Mouse (Mus musculus) left cerebral cortex, adult 8-10 months (tissue): Measurements from ENCODE around the gene Whrn. TPM values are rescaled to one million over a fixed set of nuclear protein-coding genes. Genes with fewer than 3 reads are reported as not detected.

ENCODE experiments used
- DNase-seq, 2 experiments: peaks; one replicate each; pipeline ENCODE4 v3.0.0; 2022; ENCODE audit warnings: low spot score in 2 of 2
- total RNA-seq, 4 experiments: library from RNA; stranded (reverse); gene quantifications; 2 replicates each; pipeline ENCODE4 v1.2.4; 2022

The Whrn gene
- total RNA-seq, result 10 to 100 TPM; 35.8 to 45.1 (median 41.0) TPM

DNA sequence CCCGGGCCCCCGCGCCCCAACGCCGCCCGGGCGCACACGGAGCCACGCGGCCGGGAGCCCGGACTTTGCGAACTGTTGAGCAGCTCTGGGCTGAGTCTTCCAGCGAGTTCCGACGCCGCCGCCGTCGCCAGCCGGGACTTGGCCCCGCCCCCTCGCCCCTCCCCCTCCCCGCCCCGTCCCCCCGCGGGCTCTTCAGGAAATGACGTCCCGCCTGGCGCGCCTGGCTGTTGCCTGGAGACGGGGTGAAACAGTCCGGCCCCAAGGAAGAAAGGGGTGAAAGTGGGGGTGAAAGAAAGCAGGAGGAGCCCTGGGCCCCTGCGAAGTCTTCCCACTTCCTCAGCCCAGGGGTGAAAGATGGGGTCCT lies at the start of gene Whrn:
TSS of gene Whrn (minus strand) at position 77 of the 364 bp plus-strand sequence.
- peak in 1 of 2 experiments; percentile 32 for DNase-seq

DNA sequence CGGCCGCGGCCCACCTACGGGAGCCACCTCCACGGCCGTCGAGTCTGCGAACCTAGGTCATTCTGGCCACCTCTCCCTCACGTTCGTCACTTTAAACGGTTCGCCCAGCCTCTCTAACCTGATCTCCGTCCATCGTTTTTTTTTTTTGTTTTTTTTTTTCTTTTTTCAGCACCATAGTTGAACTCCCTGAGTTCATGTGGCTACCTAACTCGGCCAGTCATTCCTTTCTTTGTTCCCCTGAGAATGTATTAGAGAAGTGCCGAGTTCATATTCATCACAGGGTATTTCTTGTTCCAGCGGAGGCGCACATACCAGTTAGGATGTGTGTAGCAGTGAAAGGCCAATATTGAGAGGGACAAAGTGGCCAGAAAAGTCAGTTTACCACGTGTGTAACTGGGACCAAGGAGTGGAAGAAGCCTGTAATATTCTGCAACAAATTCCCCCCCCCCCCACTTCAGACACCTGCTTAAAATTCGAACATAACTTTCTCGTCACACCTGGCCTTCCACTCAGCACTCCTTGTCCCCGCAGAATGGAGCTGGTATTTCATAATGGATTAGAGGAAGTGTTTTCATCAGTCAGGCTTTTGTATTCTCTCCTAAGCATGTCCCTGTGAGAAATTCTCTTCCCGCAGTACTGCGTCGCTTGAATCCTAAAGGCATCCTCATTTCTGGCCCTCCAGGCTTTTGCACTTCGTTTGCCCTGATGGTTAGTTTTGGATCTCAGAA lies 49.6 kb upstream of the Whrn start:
- no peak for DNase-seq

DNA sequence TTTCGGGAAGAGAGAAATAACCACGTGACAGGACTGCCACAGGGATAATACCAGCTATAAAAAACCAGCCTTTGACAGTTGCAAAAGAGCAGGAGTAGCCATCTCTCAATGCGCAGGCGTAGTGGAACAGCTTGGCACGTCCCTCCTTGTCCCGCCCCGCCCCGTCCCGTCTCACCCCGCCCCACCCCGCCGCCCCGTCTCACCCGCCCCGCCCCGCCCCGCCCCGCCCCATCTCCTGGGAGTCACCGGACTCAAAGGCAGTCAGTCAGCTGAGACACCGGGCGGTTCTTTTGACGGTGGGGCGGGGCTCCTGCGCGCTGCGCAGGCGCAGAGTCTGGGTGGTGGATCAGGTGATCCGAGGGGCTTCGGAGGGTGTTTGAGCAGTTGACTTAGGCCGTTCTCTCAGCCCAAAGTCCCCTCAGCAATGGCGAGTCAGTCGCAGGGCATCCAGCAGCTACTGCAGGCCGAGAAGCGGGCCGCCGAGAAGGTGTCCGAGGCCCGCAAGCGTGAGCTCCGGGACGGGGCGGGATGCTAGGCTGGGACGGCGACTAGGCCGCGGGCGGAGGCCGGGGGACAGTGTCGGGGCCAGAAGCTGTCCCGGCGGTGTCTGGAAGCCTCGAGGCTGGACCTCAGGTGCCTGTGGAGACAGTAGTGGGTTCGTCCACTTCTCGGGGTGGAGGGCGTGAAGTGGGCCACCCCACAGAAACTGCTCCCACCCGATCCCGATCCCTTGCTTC lies 48.9 kb upstream of the Whrn start, which contains the start of gene Atp6v1g1:
TSS of gene Atp6v1g1 (plus strand) at position 279 of the 737 bp plus-strand sequence.
- DNase-seq, result peak; percentile 87 to 95

DNA sequence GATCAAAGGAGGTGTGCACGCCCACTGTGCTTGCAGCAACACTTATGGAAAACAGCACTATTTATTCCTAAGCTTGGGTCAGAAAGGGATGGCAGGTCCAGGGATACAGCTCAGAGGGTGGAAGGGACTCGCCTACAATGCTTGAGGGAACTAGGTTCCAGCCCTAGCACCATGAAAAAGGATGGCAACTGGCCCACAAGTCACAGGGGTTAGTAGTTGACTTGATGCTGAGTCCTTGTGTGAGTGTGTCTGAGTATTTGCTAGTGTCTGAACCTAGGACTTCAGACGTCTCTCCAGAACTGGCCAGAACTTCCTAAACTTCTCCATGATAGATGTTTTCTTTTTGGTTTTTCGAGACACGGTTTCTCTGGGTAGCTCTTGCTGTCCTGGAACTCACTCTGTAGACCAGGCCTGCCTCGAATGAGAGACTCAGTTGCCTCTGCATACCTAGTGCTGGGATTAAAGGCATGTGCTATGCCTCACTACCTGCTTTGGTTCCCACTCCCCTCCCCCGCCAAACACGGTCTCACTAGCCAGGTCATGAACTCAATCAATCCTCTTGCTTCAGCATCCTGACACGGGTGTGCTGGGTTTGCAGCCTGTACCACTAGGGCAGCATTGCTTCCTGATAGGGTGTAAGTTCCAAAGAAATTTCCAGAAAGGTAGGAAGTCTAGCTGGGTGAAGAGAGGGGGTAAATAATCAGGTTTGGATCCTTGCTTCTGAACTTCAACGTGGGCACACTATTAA lies 48.1 kb upstream of the Whrn start:
- peak in 1 of 2 experiments; percentile 55 for DNase-seq

DNA sequence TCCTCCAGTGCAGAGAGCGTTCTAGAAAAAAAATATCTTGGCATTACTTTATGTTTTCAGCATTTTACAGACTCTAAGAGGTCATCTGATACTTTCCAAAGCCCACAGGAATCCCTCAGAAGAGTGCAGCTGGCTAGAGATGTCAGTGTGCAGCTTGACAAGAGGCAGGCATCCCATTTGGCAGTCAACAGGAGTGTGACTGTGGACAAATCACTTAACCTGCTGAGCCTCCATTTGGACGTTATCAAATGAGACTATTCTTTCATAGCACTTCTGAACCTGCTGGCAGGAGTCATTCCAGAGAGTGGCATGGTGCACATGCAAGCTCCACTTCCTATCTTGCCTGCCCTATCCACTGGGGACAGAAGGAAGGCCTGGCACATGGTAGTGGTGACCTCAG lies 46.4 kb upstream of the Whrn start:
- DNase-seq, result no peak

DNA sequence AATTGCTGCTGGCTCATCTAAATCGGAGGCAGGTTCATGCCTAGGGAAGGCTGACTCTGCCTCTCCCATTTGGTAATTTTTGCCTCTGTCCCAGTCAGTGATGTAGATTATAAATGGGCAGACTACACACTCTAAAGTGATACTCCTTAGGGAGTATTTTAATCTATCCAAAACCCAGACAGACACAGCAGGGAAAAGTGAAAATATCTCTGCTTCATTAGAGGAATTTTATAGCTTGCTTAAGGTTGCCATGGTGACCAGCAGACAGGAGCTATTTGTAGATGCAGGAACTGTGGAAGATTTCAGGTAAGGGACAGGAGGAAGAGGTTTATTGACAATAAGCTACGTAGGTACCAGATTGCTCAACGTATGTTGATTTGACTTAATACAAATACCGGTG lies 41.8 kb upstream of the Whrn start:
- DNase-seq, result no peak

DNA sequence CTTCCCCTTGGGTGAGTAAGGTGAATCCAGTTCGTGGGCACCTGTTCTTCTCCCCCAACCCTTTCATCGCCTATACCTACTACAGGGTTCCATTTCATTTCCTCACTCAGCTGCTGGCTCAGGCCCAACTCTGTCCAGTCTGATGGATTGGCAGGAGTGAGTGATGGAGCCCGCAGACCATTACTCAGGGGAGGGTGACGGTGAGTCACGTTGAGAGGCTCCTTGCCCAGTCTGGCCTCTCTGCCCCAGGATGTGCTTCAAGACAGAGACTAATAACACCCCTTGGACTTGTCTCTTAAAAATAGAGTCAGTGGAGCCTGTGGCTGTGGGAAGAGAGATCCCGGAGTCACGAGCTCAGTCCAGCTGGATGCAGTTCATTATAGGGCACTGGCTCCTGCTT lies 34.6 kb upstream of the Whrn start:
- no peak for DNase-seq

DNA sequence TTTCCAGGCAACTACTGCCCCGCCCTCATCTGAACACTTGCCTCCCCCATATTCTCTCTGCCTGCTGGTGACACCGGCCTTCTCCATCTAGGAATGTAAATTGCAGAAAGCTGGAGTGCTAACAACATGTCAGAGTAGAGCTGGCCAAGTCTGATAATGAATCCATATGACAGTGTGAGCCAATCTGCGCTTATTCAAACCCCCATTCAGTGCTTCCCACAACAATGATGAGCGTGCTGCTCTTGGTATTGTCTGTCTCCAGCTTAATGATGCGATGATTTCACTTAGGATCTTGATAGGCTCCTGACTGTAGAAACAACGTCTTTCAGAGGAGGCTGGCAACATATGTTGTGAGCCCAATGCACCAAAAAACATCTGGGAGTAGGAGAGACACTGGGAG lies 33.2 kb upstream of the Whrn start:
- DNase-seq, result peak in 1 of 2 experiments; percentile 68

DNA sequence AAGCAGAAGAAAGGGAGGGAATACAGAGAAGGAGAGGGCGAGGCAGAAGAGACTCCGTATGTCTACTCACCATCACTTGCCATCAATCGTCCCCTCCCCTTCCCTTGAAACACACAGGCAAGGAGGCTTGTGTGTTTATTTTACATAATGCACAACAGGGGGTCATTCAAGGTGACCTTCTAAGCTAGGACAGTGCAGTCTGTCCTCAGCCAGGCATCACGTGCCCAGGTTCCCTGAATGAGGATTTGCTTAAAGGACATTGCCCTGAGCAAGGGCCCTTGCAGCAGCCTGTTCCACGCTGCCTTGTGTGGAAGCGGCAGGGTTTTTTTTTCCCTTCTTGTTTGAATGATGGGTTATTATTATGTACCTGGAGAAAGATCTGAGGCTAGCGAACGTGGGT lies 29.7 kb upstream of the Whrn start:
- DNase-seq, result no peak

DNA sequence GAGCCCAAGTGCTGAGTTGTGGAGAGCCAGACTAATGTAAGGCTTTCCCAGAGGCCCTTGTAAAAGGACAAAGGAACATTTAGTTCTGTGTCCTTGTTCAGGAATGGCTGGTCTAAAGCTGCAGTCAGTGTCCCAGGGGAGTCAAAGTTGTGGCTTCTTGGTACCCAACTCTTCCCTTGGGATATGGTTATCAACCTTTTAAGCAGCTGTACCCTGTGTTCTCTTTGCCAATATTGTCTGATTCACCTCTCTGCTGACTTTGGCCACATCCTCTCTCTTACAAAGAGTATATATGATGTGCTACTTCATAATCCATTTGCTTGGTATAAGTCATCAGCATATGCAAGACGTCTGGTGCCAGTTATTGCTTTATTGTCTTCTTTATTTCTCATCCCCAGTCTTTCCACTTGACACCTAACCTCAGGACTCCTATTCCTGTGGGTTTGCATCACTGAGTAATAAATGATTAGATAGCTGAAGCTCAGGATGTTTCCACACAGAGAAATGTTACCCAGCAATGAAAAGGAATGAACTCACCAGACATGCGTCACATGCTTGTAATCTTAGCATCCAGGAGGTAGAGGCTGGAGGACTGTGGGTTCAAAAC lies 26.1 kb upstream of the Whrn start:
- no peak for DNase-seq

DNA sequence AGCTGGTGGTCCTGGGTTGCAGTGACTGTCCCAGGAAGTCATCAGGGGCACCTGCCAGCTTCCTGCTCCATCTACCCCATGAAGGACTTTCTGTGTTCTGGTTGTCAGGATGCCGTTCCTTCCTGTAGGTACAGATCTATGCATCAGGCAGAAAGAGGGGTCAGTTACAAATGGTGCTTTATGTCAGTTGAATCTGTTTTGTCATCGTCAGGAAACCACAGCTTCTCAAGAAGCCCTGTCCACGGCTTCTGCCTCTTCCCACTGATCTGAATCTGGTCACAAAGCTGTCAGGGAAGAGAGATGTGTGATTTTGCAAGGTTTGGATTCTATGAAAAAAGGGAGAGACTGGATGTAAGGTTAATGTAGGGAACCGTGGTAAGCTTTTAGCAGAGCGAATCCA lies 19.2 kb upstream of the Whrn start:
- DNase-seq, result no peak

DNA sequence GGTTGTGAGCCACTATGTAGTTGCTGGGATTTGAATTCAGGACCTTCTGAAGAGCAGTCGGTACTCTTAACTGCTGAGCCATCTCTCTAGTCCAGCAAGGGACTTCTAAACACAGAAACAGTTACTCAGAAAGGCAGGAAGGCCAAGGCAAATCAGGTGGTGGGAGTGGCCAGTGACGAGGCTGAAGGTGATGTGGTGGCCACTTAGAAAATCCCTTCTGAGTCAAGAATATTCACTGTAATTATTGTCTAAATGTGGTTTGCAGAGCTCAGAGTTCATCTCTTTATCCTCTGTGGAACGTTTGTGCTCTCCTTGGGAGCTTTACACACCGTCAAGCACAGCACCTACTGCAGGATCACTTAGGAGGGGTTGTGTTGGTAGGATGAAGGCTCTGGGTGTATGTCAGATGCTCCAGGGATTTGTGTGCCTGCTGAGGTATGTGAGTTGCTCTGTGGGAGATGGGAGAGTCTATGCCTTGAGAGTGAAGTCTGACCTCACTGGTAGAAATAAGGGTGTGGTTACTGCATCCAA lies 18.7 kb upstream of the Whrn start:
- no peak for DNase-seq

DNA sequence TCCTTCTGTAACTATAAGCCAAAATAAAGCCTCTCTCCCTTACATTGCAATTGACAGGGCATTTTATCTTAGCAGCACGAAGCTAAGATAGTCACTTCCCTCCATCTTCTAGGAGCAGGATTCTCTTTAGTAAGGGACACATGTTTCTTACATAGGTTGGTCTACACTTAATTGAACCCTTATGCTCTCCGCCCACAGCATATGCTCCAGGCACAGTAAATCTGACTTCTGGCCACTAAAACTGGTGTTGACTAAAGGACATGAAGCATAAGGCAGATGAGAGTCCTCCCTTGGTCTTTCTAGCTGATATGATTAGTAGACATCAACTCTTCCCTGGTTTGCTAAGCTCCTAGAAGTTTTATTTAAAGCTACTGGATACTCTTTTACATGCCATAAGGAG lies 17.1 kb upstream of the Whrn start:
- DNase-seq, result no peak

DNA sequence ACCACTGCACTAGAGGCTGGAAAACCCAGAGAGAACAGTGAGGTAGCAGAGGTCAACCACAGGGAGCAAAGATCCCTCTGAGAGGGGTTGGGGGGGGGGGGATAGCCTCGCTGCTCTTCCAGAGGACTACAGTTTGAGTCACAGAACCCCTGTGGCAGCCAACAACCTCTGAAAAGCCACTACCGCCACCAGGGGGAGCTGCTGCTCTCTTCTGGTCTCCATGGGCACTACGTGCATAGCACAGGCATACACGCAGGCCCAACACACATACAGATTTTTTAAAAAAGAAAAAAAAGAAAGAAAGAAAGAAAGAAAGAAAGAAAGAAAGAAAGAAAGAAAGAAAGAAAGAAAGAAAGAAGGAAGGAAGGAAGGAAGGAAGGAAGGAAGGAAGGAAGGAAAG lies 12.4 kb upstream of the Whrn start:
- peak; percentile 47 to 60 for DNase-seq

DNA sequence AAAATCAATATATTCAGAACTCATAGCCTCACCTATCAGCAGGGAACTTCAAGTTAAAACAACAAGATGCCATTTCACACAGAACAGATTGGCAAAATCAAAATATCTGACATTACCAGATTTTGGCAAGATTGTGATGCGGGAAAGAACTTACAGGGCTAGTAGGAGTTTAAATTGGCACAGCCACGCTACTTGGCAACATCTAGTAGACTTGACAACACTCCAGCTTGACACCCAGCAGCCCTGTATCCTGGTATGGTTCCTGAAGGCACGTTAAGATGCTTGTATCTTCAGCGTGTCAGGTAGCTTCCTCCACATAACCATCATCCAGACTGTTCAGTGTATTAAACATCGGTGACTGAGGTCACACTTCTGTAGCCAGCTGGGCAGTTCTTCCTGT lies 11.7 kb upstream of the Whrn start:
- DNase-seq, result no peak

DNA sequence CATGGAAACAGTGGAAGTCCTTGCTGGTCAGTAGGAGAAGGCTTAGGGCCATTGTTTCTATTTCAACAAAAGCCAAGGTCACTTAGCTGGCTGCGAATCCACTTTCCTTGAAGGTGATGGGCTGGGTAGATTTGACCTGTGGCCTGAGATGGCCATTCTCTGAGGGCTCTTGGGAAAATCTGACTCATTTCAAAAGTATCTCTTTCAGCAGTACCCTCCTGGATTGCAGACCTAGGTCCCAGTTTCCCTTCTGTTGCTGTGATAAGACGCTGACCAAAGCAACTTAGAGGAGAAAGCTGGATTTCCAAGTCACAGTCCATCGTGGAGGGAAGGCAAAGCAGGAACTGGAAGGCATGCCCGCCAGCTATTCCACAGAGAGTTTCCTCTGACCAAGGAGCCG lies 8.2 kb upstream of the Whrn start:
- no peak for DNase-seq

DNA sequence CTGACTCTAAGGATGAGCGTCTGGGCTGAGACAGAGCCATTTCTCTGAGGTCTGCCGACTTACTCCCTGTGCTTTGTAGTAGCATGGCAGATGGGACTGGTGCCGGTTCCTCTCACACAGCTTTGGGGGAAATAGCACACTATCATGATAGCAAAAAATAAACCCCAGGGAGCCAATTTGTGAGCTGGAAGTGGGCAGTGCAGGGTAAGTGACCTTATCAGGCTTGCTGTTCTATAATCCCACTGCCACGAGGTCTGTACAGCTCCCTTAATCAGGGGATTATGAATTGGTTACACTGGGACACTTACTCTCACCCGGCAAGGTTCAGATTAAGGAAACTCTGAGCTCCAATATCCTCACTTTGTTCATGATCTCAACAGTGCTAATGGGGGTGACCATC lies 5.3 kb upstream of the Whrn start:
- no peak for DNase-seq

DNA sequence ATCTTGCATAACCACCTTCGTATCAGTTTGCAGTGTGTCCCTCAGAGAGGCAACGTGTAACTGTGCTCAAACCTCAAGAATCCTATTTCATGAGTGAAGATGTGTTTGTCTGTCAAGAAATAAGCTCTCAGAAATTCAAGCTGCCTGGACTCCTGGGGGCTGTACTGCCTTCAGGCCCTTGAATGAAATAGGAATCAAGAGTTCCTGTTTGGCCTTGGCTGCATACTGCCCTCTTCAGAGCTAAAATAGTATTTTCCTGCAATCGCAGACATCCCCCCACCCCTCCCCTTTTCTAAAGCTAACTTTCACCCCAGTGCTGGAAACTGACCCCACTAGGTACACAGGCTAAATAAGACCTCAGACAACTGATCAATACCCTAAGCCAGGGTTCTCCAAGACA lies 2.6 kb upstream of the Whrn start:
- DNase-seq, result no peak

DNA sequence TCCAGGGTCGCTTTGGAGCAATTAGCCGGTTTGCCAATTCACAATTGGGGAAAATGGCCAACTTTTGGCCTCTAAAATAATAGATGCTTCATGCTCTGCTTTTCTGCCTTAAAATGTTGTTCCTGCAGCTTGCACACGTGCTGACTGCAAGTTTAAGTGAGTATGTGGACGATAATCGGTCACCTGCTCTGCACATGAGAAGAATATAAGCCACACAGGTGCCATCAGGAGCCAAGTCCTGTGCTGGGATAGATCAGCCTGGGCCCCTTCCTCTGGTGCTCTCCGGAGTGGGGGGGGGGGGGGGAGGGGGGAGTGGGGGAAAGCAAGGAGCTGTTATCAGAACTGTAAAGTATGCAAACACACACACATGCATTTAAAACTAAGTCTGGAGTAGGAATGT lies 521 bp upstream of the Whrn start:
- no peak for DNase-seq

DNA sequence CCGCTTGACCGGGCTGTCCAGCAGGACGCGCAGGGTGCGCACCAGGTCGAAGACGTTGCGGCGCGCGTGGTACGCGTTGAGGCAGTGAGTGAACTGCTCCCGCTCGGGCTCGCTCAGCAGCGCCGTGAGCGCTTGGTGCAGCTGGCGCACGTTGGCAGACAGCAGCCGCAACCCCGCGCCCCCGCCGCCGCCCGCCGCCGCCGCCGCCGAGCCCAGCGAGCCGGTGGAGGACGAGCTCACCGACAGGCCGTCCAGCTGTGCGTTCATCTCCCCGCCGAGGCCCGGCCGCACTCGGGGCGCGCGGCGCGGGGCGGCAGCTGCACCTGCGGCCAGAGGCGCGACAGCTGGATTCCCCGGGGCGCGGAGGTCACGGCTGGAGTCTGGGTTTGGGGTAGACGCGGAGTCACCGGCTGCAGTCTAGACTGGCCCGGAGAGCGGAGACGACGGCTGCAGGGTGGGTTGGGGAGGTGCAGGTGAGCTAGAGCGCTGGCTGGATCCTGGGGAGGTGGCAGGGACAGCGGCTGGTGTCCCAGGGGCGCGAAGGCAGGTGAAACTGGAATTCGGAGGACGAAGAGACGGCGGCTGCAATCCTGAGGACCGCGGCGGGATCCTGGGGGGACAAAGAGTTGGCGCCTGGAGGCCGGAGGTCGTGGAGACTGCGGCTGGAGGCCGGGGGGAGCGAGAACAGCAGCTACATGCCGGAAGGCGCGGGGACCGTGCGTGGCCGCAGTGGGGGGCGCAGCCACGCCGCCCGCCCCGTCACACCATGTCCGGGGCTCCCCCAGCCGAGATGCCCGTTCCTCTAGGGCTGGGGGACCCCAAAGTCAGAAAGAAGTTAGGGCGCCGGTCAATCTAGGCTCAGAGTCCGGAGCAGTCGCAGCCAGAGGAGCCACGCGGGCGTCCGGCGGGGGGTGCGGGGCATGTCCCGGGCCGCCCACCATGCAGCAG lies 550 bp downstream of the Whrn start:
- DNase-seq, result no peak
